Mouse (Mus musculus) kidney, adult 2 months (tissue): ENCODE data around the gene Rad51b.

ENCODE experiments used
- CTCF ChIP-seq: fragments of 200-500 bp; conservative IDR thresholded peaks from 2 replicates; pipeline ENCODE4 v1.5.1; 2011; ENCODE audit warnings: low read depth, mild to moderate bottlenecking, control low read depth, low read length, moderate library complexity, mixed read lengths; ENCODE audit not compliant: insufficient read depth, insufficient read length
- POLR2A ChIP-seq: fragments of 200-500 bp; IDR thresholded peaks from one replicate; pipeline ENCODE4 v1.6.1; 2011; ENCODE audit warnings: low read depth, low read length, control low read depth

GRCm38 (mm10) chr12:79726116-79726515 is 429.0 kb downstream of the Rad51b start:
- TF ChIP-seq CTCF (no peak), POLR2A (no peak)
